Mouse (Mus musculus): ENCODE data around the gene Ap3b1. TPM values are rescaled to one million over a fixed set of nuclear protein-coding genes. Genes with fewer than 3 reads are reported as not detected.

The Ap3b1 gene
- polyA plus RNA-seq, 1 experiment from 2014 or later: 27.9 TPM

GRCm38 (mm10) chr13:94508344-94508743 lies 149.6 kb downstream of the Ap3b1 start:
- no peak overlapping the region for H3K27ac ChIP-seq (ENCODE audit: low read depth, low read length)
- no peaks in the 10 kb centered on the region for H3K4me1 ChIP-seq (ENCODE audit: control insufficient read depth, insufficient read depth, low read depth, low read length)
- H3K36me3 ChIP-seq (ENCODE audit: control insufficient read depth, insufficient read depth, low read length): no peaks in the 10 kb centered on the region
- no peak overlapping the region for H3K9ac ChIP-seq (ENCODE audit: low read depth, low read length)
- H3K27me3 ChIP-seq (replicated peaks; ENCODE audit: control insufficient read depth, insufficient read depth, low read length): no peaks in the 10 kb centered on the region
- 88% methylated on average over 8 of the region's 8 CpGs for WGBS
- H3K4me3 ChIP-seq (ENCODE audit: low read length): no peak overlapping the region
- ATAC-seq: no peak
- H3K4me2 ChIP-seq (ENCODE audit: low read length): no peak overlapping the region
- H3K9me3 ChIP-seq (ENCODE audit: control insufficient read depth, low read length): no peaks in the 10 kb centered on the region

DNA sequence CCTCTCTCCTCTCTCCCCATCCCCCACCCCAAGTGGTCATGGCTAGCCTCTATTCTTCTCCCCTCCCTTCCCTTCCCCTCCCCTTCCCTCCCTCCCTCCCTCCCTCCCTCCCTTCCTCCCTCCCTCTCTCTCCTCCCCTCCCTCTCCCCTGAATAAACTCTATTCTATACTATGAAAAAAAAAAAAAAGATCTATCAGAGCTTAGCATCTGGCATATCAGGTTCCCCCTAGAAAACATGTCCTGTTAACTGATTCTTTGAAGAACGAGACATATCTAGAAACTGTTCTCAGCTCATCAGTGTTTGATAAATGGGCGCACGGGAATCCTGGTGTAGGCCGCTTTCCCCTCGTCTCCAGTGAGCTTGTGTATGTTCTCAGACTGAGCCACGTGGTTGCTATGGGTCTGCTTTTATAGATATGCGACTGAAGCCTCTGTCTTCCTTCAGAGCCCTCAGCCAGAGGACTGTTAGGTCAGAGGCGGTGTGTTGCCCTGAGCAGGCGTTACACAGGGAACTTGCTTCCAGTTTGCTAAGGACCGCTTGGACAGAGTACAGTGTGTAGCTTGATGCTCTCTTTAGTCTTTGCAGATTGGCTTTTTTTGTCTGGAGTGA lies 154.5 kb downstream of the Ap3b1 start:
- Histone ChIP-seq H3K4me1 (ENCODE audit: control insufficient read depth, insufficient read depth, low read depth, low read length) (no peaks in the 10 kb centered on the region), H3K9ac (ENCODE audit: low read depth, low read length) (no peak overlapping the region), H3K4me2 (ENCODE audit: low read length) (no peak overlapping the region), H3K9me3 (ENCODE audit: control insufficient read depth, low read length) (no peaks in the 10 kb centered on the region), H3K27ac (ENCODE audit: low read depth, low read length) (no peak overlapping the region), H3K27me3 (replicated peaks; ENCODE audit: control insufficient read depth, insufficient read depth, low read length) (no peaks in the 10 kb centered on the region), H3K4me3 (ENCODE audit: low read length) (no peak overlapping the region), H3K36me3 (ENCODE audit: control insufficient read depth, insufficient read depth, low read length) (no peaks in the 10 kb centered on the region; the same call in 1 of the 2 replicates)
- WGBS: 74% methylated on average over 10 of the region's 10 CpGs
- no peak for ATAC-seq

- Histone ChIP-seq H3K4me2 (ENCODE audit: low read length) (no peak overlapping the region), H3K9ac (ENCODE audit: low read depth, low read length) (no peak overlapping the region), H3K27ac (ENCODE audit: low read depth, low read length) (no peak overlapping the region), H3K9me3 (ENCODE audit: control insufficient read depth, low read length) (no peaks in the 10 kb centered on the region), H3K4me3 (ENCODE audit: low read length) (no peak overlapping the region), H3K36me3 (ENCODE audit: control insufficient read depth, insufficient read depth, low read length) (no peaks in the 10 kb centered on the region; the same call in 1 of the 2 replicates), H3K27me3 (replicated peaks; ENCODE audit: control insufficient read depth, insufficient read depth, low read length) (no peaks in the 10 kb centered on the region), H3K4me1 (ENCODE audit: control insufficient read depth, insufficient read depth, low read depth, low read length) (no peaks in the 10 kb centered on the region)
- WGBS: 90% methylated on average over 9 of the region's 9 CpGs
- no peak for ATAC-seq
These were observed 155.1 kb downstream of the Ap3b1 start for GRCm38 (mm10) chr13:94513898-94514297.

DNA sequence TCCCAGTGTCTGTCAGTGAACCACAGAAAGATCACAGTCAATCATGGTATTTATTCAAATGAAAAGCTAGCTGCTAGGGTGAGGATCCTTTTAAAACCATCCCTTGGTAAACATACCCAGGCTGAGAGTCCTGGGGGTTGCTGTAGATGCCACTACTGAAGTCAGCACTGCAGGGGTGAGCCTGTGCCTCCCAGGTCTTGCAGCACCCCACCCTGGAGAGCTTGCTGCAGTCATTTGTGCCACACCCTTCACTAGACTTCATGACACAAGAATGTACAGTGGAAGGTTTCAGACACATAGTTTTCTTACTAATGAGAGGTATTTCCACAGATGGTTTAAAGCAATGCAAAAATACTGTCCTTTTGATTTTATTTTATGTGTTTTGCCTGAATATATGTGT lies 156.2 kb downstream of the Ap3b1 start:
- no peaks in the 10 kb centered on the region for H3K27me3 ChIP-seq (replicated peaks; ENCODE audit: control insufficient read depth, insufficient read depth, low read length)
- no peak overlapping the region for H3K9ac ChIP-seq (ENCODE audit: low read depth, low read length)
- no peak overlapping the region for H3K4me2 ChIP-seq (ENCODE audit: low read length)
- no peaks in the 10 kb centered on the region; the same call in 1 of the 2 replicates for H3K36me3 ChIP-seq (ENCODE audit: control insufficient read depth, insufficient read depth, low read length)
- H3K9me3 ChIP-seq (ENCODE audit: control insufficient read depth, low read length): no peaks in the 10 kb centered on the region
- ATAC-seq: no peak
- H3K4me1 ChIP-seq (ENCODE audit: control insufficient read depth, insufficient read depth, low read depth, low read length): no peaks in the 10 kb centered on the region
- H3K27ac ChIP-seq (ENCODE audit: low read depth, low read length): no peak overlapping the region
- no peak overlapping the region for H3K4me3 ChIP-seq (ENCODE audit: low read length)

DNA sequence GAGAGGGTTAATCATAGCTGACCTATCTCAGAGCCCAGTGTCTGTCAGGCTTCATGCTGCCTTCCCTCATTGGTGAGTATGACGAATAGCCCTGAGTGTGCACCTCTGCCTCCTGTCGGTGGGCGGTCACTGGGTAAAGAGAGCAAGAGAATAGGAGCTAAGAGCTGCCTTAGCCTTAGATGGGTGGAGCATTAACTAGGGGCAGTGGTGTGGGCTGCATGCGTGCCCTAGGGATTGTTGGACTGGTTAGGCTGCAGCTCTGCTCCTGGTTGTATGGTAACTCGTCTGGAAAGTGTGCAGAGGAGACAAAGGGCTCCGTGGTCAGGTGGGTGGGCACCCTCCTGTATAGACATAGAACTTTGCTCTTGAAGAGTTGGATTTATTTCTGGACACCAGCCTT lies 157.8 kb downstream of the Ap3b1 start:
- H3K4me3 ChIP-seq (ENCODE audit: low read length): no peak overlapping the region
- no peak overlapping the region for H3K27ac ChIP-seq (ENCODE audit: low read depth, low read length)
- no peak overlapping the region for H3K9ac ChIP-seq (ENCODE audit: low read depth, low read length)
- no peaks in the 10 kb centered on the region; the same call in 1 of the 2 replicates for H3K36me3 ChIP-seq (ENCODE audit: control insufficient read depth, insufficient read depth, low read length)
- no peak for ATAC-seq
- H3K4me2 ChIP-seq (ENCODE audit: low read length): no peak overlapping the region
- no peaks in the 10 kb centered on the region for H3K4me1 ChIP-seq (ENCODE audit: control insufficient read depth, insufficient read depth, low read depth, low read length)
- H3K27me3 ChIP-seq (replicated peaks; ENCODE audit: control insufficient read depth, insufficient read depth, low read length): no peaks in the 10 kb centered on the region
- no peaks in the 10 kb centered on the region for H3K9me3 ChIP-seq (ENCODE audit: control insufficient read depth, low read length)
- WGBS: 77% methylated on average over 6 of the region's 6 CpGs

GRCm38 (mm10) chr13:94518176-94518575 lies 159.4 kb downstream of the Ap3b1 start:
- Histone ChIP-seq H3K9me3 (ENCODE audit: control insufficient read depth, low read length) (no peaks in the 10 kb centered on the region), H3K9ac (ENCODE audit: low read depth, low read length) (no peak overlapping the region), H3K4me3 (ENCODE audit: low read length) (no peak overlapping the region), H3K4me1 (ENCODE audit: control insufficient read depth, insufficient read depth, low read depth, low read length) (no peaks in the 10 kb centered on the region), H3K4me2 (ENCODE audit: low read length) (no peak overlapping the region), H3K36me3 (ENCODE audit: control insufficient read depth, insufficient read depth, low read length) (no peaks in the 10 kb centered on the region; the same call in 1 of the 2 replicates), H3K27ac (ENCODE audit: low read depth, low read length) (no peak overlapping the region), H3K27me3 (replicated peaks; ENCODE audit: control insufficient read depth, insufficient read depth, low read length) (no peaks in the 10 kb centered on the region)
- no peak for ATAC-seq
- WGBS: 86% methylated on average over 4 of the region's 4 CpGs

DNA sequence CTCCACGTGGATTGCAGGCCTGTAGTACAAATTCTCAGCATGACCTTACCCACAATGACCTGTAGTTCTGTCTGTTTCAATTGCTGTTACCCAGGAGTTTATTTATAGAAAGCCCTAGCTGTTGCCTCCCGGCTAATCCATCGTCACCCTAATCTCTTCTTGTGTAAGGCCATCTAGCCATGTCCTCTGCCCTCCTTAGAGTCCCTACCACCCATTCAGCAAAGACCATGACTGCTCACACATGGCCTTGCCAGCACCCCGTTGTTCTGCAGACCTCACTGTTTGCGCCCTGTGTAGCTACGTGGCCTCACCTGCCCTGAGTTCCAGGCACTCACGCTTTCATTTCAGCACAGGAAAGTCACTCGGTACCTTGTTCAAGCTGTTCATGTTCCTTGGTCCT lies 160.5 kb downstream of the Ap3b1 start:
- H3K4me1 ChIP-seq (ENCODE audit: control insufficient read depth, insufficient read depth, low read depth, low read length): no peaks in the 10 kb centered on the region
- no peaks in the 10 kb centered on the region; the same call in 1 of the 2 replicates for H3K36me3 ChIP-seq (ENCODE audit: control insufficient read depth, insufficient read depth, low read length)
- H3K9ac ChIP-seq (ENCODE audit: low read depth, low read length): no peak overlapping the region
- H3K27ac ChIP-seq (ENCODE audit: low read depth, low read length): no peak overlapping the region
- H3K4me2 ChIP-seq (ENCODE audit: low read length): no peak overlapping the region
- 90% methylated on average over 8 of the region's 8 CpGs for WGBS
- no peaks in the 10 kb centered on the region for H3K9me3 ChIP-seq (ENCODE audit: control insufficient read depth, low read length)
- no peaks in the 10 kb centered on the region for H3K27me3 ChIP-seq (replicated peaks; ENCODE audit: control insufficient read depth, insufficient read depth, low read length)
- no peak overlapping the region for H3K4me3 ChIP-seq (ENCODE audit: low read length)
- ATAC-seq: no peak

- no peak for ATAC-seq
- Histone ChIP-seq H3K9me3 (ENCODE audit: control insufficient read depth, low read length) (no peaks in the 10 kb centered on the region), H3K9ac (ENCODE audit: low read depth, low read length) (no peak overlapping the region), H3K4me2 (ENCODE audit: low read length) (no peak overlapping the region), H3K27me3 (replicated peaks; ENCODE audit: control insufficient read depth, insufficient read depth, low read length) (no peaks in the 10 kb centered on the region), H3K27ac (ENCODE audit: low read depth, low read length) (no peak overlapping the region), H3K36me3 (ENCODE audit: control insufficient read depth, insufficient read depth, low read length) (no peaks in the 10 kb centered on the region), H3K4me3 (ENCODE audit: low read length) (no peak overlapping the region), H3K4me1 (ENCODE audit: control insufficient read depth, insufficient read depth, low read depth, low read length) (no peaks in the 10 kb centered on the region)
- 60% methylated on average over 5 of the region's 5 CpGs for WGBS
These were observed 164.5 kb downstream of the Ap3b1 start for GRCm38 (mm10) chr13:94523213-94523612.

DNA sequence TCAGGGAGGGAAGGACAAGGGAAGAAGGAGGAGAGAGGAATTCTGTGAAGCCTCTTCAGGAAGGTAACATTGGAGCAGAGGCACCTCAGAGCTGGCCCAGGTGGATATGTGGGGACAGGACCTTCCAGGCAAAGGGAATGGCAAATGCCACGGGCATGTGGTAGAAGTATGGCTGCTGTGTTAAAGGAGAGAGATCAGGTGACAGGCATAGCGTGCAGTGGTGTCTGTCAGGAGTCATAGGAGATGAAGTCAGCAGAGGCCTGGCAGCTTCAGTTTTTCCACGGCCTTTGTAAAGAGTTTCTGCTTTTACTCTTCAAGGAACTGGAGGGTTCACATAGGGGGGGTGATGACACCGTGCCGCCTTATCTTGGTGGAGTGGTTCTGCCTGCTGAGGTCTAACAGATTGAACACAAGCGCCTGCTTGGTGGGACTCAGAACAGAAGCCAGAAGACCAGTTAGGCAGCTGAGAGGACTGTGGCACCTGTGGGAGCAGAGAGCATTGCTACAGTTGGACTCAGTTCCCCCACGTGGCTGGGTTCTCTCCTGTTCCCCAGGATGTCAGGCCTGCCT lies 166.0 kb downstream of the Ap3b1 start:
- H3K4me3 ChIP-seq (ENCODE audit: low read length): no peak overlapping the region

More for the DNA sequence above, 166.0 kb downstream of the Ap3b1 start:
- no peaks in the 10 kb centered on the region for H3K4me1 ChIP-seq (ENCODE audit: control insufficient read depth, insufficient read depth, low read depth, low read length)
- WGBS: 85% methylated on average over 7 of the region's 7 CpGs
- no peak for ATAC-seq
- H3K36me3 ChIP-seq (ENCODE audit: control insufficient read depth, insufficient read depth, low read length): peaks cover 2% of the 10 kb centered on the region; the same call in 1 of the 2 replicates
- no peak overlapping the region for H3K27ac ChIP-seq (ENCODE audit: low read depth, low read length)
- no peaks in the 10 kb centered on the region for H3K9me3 ChIP-seq (ENCODE audit: control insufficient read depth, low read length)
- no peaks in the 10 kb centered on the region for H3K27me3 ChIP-seq (replicated peaks; ENCODE audit: control insufficient read depth, insufficient read depth, low read length)
- H3K9ac ChIP-seq (ENCODE audit: low read depth, low read length): no peak overlapping the region
- H3K4me2 ChIP-seq (ENCODE audit: low read length): no peak overlapping the region
